Mouse (Mus musculus) heart, embryonic 12.5 days (tissue): ENCODE measurements at regions not wholly inside any gene's neighbourhood (a gene's known extent, or its start where the extent isn't known, plus 50 kb on each side); places are given as distances from the start of the nearest gene placed in this dataset.

Source experiments
- ATAC-seq: fragments of 200-750 bp; cut with Nextera tagmentation; 2 replicates; pipeline ENCODE4 v1.8.0; 2017; ENCODE audit warnings: moderate TSS enrichment, moderate library complexity; ENCODE audit not compliant: insufficient number of reproducible peaks, low FRiP score
- H3K27ac ChIP-seq: fragments of 300-500 bp; sonication (generic); 2 replicates; pipeline ENCODE4 v1.5.1; 2016; ENCODE audit warnings: mild to moderate bottlenecking, moderate library complexity; ENCODE audit not compliant: poor library complexity, severe bottlenecking
- H3K27me3 ChIP-seq: fragments of 300-500 bp; sonication (generic); replicated peaks from 2 replicates; pipeline ENCODE4 v1.6.1; 2016; ENCODE audit warnings: mild to moderate bottlenecking, moderate library complexity
- H3K36me3 ChIP-seq: fragments of 300-500 bp; sonication (generic); 2 replicates; pipeline ENCODE4 v1.6.1; 2016; ENCODE audit warnings: mild to moderate bottlenecking, moderate library complexity
- H3K4me1 ChIP-seq: fragments of 300-500 bp; sonication (generic); replicated peaks from 2 replicates; pipeline ENCODE4 v1.6.1; 2016; ENCODE audit warnings: mild to moderate bottlenecking
- H3K4me2 ChIP-seq: fragments of 300-500 bp; sonication (generic); 2 replicates; pipeline ENCODE4 v1.6.1; 2016; ENCODE audit warnings: mild to moderate bottlenecking, moderate library complexity
- H3K4me3 ChIP-seq: fragments of 300-500 bp; sonication (generic); 2 replicates; pipeline ENCODE4 v1.5.1; 2016; ENCODE audit warnings: mild to moderate bottlenecking
- H3K9ac ChIP-seq: fragments of 300-500 bp; sonication (generic); 2 replicates; pipeline ENCODE4 v1.6.1; 2016; ENCODE audit warnings: mild to moderate bottlenecking, moderate library complexity
- H3K9me3 ChIP-seq: fragments of 300-500 bp; sonication (generic); replicated peaks from 2 replicates; pipeline ENCODE4 v1.6.1; 2016; ENCODE audit warnings: mild to moderate bottlenecking, moderate library complexity
- WGBS: fragments of 180-500 bp; shearing (Covaris S2); methylation state at CpG from one replicate; pipeline ENCODE4 v1.1.7; 2016; 5-methylcytosine and 5-hydroxymethylcytosine counted together

- Histone ChIP-seq H3K27ac (no peak overlapping the region), H3K9ac (no peak overlapping the region), H3K4me2 (no peak overlapping the region), H3K36me3 (no peaks in the 10 kb centered on the region), H3K4me1 (peaks cover 3% of the 10 kb centered on the region; the same call in 1 of the 2 replicates), H3K4me3 (no peak overlapping the region), H3K27me3 (no peaks in the 10 kb centered on the region), H3K9me3 (0 out of 2 replicates have a peak, but pooled peaks cover 4% of the 10 kb centered on the region)
- 88% methylated on average over 8 of the region's 8 CpGs for WGBS
- no peak for ATAC-seq
Measured at GRCm38 (mm10) chr4:89490947-89491346, 180.1 kb upstream of the Cdkn2b start.

- Histone ChIP-seq H3K4me2 (no peak overlapping the region), H3K4me1 (peaks cover 7% of the 10 kb centered on the region; the same call in 1 of the 2 replicates), H3K4me3 (no peak overlapping the region), H3K27me3 (no peaks in the 10 kb centered on the region), H3K9ac (no peak overlapping the region), H3K9me3 (0 out of 2 replicates have a peak, but pooled peaks cover 4% of the 10 kb centered on the region), H3K27ac (no peak overlapping the region), H3K36me3 (no peaks in the 10 kb centered on the region)
- 78% methylated on average over 5 of the region's 5 CpGs for WGBS
- ATAC-seq = no peak
Measured at GRCm38 (mm10) chr4:89487416-89488165, 176.8 kb upstream of the Cdkn2b start.

- ATAC-seq = no peak
- H3K9ac ChIP-seq = no peak overlapping the region
- H3K4me1 ChIP-seq = peaks cover 7% of the 10 kb centered on the region; the same call in 1 of the 2 replicates
- H3K36me3 ChIP-seq = no peaks in the 10 kb centered on the region
- 75% methylated on average over 4 of the region's 4 CpGs for WGBS
- H3K9me3 ChIP-seq = 0 out of 2 replicates have a peak, but pooled peaks cover 4% of the 10 kb centered on the region
- H3K27ac ChIP-seq = no peak overlapping the region
- no peaks in the 10 kb centered on the region for H3K27me3 ChIP-seq
- H3K4me2 ChIP-seq = no peak overlapping the region
- H3K4me3 ChIP-seq = no peak overlapping the region
Measured at GRCm38 (mm10) chr4:89486963-89487362, 176.1 kb upstream of the Cdkn2b start.

GRCm38 (mm10) chr4:89485981-89486531 lies 175.2 kb upstream of the Cdkn2b start:
- H3K36me3 ChIP-seq = no peaks in the 10 kb centered on the region
- 0 out of 2 replicates have a peak, but pooled peaks cover 4% of the 10 kb centered on the region for H3K9me3 ChIP-seq
- H3K4me1 ChIP-seq = peaks cover 7% of the 10 kb centered on the region; the same call in 1 of the 2 replicates
- H3K27ac ChIP-seq = no peak overlapping the region; the same call in 1 of the 2 replicates
- no peak for ATAC-seq
- H3K9ac ChIP-seq = no peak overlapping the region
- H3K4me2 ChIP-seq = no peak overlapping the region
- WGBS = 40% methylated on average over 11 of the region's 11 CpGs
- no peak overlapping the region for H3K4me3 ChIP-seq
- no peaks in the 10 kb centered on the region for H3K27me3 ChIP-seq

- Histone ChIP-seq H3K4me1 (no peaks in the 10 kb centered on the region), H3K9me3 (no peaks in the 10 kb centered on the region), H3K9ac (no peak overlapping the region), H3K4me3 (no peak overlapping the region), H3K27me3 (no peaks in the 10 kb centered on the region), H3K36me3 (no peaks in the 10 kb centered on the region), H3K27ac (0 out of 2 replicates have a peak overlapping the region, but pooled peaks have one; percentile 33), H3K4me2 (no peak overlapping the region)
- ATAC-seq = peak; percentile 83
- 50% methylated on average over 12 of the region's 12 CpGs for WGBS
Measured at GRCm38 (mm10) chr4:89478646-89479237, 167.9 kb upstream of the Cdkn2b start.

- Histone ChIP-seq H3K9ac (no peak overlapping the region), H3K4me3 (no peak overlapping the region), H3K4me1 (no peaks in the 10 kb centered on the region), H3K27ac (no peak overlapping the region), H3K27me3 (no peaks in the 10 kb centered on the region), H3K4me2 (no peak overlapping the region), H3K36me3 (no peaks in the 10 kb centered on the region), H3K9me3 (no peaks in the 10 kb centered on the region)
- no peak for ATAC-seq
- 69% methylated on average over 3 of the region's 3 CpGs for WGBS
Measured at GRCm38 (mm10) chr4:89475848-89476247, 165.0 kb upstream of the Cdkn2b start.

- no peak for ATAC-seq
- H3K9me3 ChIP-seq = no peaks in the 10 kb centered on the region
- no peaks in the 10 kb centered on the region for H3K36me3 ChIP-seq
- no peaks in the 10 kb centered on the region for H3K4me1 ChIP-seq
- no peak overlapping the region for H3K9ac ChIP-seq
- H3K4me2 ChIP-seq = no peak overlapping the region
- 64% methylated on average over 7 of the region's 7 CpGs for WGBS
- no peak overlapping the region for H3K4me3 ChIP-seq
- H3K27ac ChIP-seq = no peak overlapping the region
- no peaks in the 10 kb centered on the region for H3K27me3 ChIP-seq
Measured at GRCm38 (mm10) chr4:89474836-89475541, 164.2 kb upstream of the Cdkn2b start.

GRCm38 (mm10) chr4:89471426-89471825 lies 160.6 kb upstream of the Cdkn2b start:
- Histone ChIP-seq H3K9me3 (no peaks in the 10 kb centered on the region), H3K4me2 (no peak overlapping the region), H3K27me3 (no peaks in the 10 kb centered on the region), H3K27ac (no peak overlapping the region), H3K4me1 (0 out of 2 replicates have a peak, but pooled peaks cover 2% of the 10 kb centered on the region), H3K4me3 (no peak overlapping the region), H3K36me3 (no peaks in the 10 kb centered on the region), H3K9ac (no peak overlapping the region)
- no peak for ATAC-seq
- 84% methylated on average over 1 of the region's 1 CpGs for WGBS

- H3K27ac ChIP-seq = no peak overlapping the region; the same call in 1 of the 2 replicates
- H3K9me3 ChIP-seq = no peaks in the 10 kb centered on the region
- ATAC-seq = no peak
Measured at GRCm38 (mm10) chr4:89470756-89471155, 159.9 kb upstream of the Cdkn2b start.

GRCm38 (mm10) chr4:89469883-89470282 lies 159.0 kb upstream of the Cdkn2b start:
- H3K36me3 ChIP-seq = no peaks in the 10 kb centered on the region
- no peaks in the 10 kb centered on the region for H3K9me3 ChIP-seq
- WGBS = 36% methylated on average over 8 of the region's 8 CpGs
- H3K4me2 ChIP-seq = no peak overlapping the region
- peak overlapping the region; percentile 31 for H3K27ac ChIP-seq
- no peak overlapping the region for H3K9ac ChIP-seq
- H3K4me3 ChIP-seq = no peak overlapping the region
- ATAC-seq = peak; percentile 92
- H3K4me1 ChIP-seq = 0 out of 2 replicates have a peak, but pooled peaks cover 2% of the 10 kb centered on the region
- no peaks in the 10 kb centered on the region for H3K27me3 ChIP-seq

More at GRCm38 (mm10) chr4:89470756-89471155, 159.9 kb upstream of the Cdkn2b start:
- Histone ChIP-seq H3K4me2 (no peak overlapping the region), H3K27me3 (no peaks in the 10 kb centered on the region), H3K4me1 (0 out of 2 replicates have a peak, but pooled peaks cover 2% of the 10 kb centered on the region), H3K9ac (no peak overlapping the region), H3K36me3 (no peaks in the 10 kb centered on the region), H3K4me3 (no peak overlapping the region)
- WGBS = 80% methylated on average over 2 of the region's 2 CpGs

GRCm38 (mm10) chr4:89469406-89469805 lies 158.6 kb upstream of the Cdkn2b start:
- no peaks in the 10 kb centered on the region for H3K27me3 ChIP-seq
- WGBS = 61% methylated on average over 3 of the region's 3 CpGs
- H3K36me3 ChIP-seq = no peaks in the 10 kb centered on the region
- no peak for ATAC-seq
- H3K4me2 ChIP-seq = no peak overlapping the region
- no peak overlapping the region for H3K4me3 ChIP-seq
- H3K4me1 ChIP-seq = 0 out of 2 replicates have a peak, but pooled peaks cover 2% of the 10 kb centered on the region
- no peaks in the 10 kb centered on the region for H3K9me3 ChIP-seq
- peak overlapping the region; percentile 31 for H3K27ac ChIP-seq
- H3K9ac ChIP-seq = no peak overlapping the region
